Mouse (Mus musculus): Measurements from ENCODE around the gene Pgf.

GRCm38 (mm10) chr12:85197371-85197770 lies 19.8 kb upstream of the Pgf start:
- TF ChIP-seq POLR2A (IDR thresholded peaks at IDR 0.05; ENCODE audit: insufficient read depth, low read length) (no peak), CTCF (IDR thresholded peaks at IDR 0.05; ENCODE audit: low read depth, low read length) (no peak)

Data from ES-Bruce4 (cell line).